Mouse (Mus musculus) testis, postnatal 14 days (tissue): ENCODE measurements around the gene Nrap.
"Not testable (repeated sequence)": the region's sequence is repeated elsewhere in the genome, so short reads cannot be mapped to it uniquely, and the experiment has no call there.

Source experiments
- DNase-seq: peaks from one replicate; pipeline ENCODE4 v3.0.0; 2021; ENCODE audit warnings: low spot score

Nrap gene

GRCm38 (mm10) chr19:56364563-56364962, 25.3 kb downstream of the Nrap start:
- DNase-seq, result no peak

- no peak for DNase-seq
Observed at GRCm38 (mm10) chr19:56363721-56364460, 25.9 kb downstream of the Nrap start.

- DNase-seq, result no peak
Observed at GRCm38 (mm10) chr19:56358890-56359289, 30.9 kb downstream of the Nrap start.

- not testable (repeated sequence) for DNase-seq
Observed at GRCm38 (mm10) chr19:56357374-56357708, 32.5 kb downstream of the Nrap start.

- DNase-seq, result no peak
Observed at GRCm38 (mm10) chr19:56356480-56357373, 33.1 kb downstream of the Nrap start.

- DNase-seq, result no peak
Observed at GRCm38 (mm10) chr19:56355201-56355600, 34.6 kb downstream of the Nrap start.

GRCm38 (mm10) chr19:56353689-56354088, 36.1 kb downstream of the Nrap start:
- no peak for DNase-seq

- DNase-seq, result no peak
Observed at GRCm38 (mm10) chr19:56349295-56349694, 40.5 kb downstream of the Nrap start.

- DNase-seq, result no peak
Observed at GRCm38 (mm10) chr19:56346750-56347149, 43.1 kb downstream of the Nrap start.

- DNase-seq, result no peak
Observed at GRCm38 (mm10) chr19:56346016-56346415, 43.8 kb downstream of the Nrap start.

- DNase-seq, result no peak
Observed at GRCm38 (mm10) chr19:56343869-56344563, 45.8 kb downstream of the Nrap start.

- peak; percentile 77 for DNase-seq
Observed at GRCm38 (mm10) chr19:56342006-56342405, 47.8 kb downstream of the Nrap start.

- DNase-seq, result no peak
Observed at GRCm38 (mm10) chr19:56336826-56337225, 53.0 kb downstream of the Nrap start.

- DNase-seq, result no peak
Observed at GRCm38 (mm10) chr19:56336321-56336720, 53.5 kb downstream of the Nrap start.

GRCm38 (mm10) chr19:56326243-56326855, 63.5 kb downstream of the Nrap start:
- DNase-seq, result no peak

GRCm38 (mm10) chr19:56325676-56326075, 64.2 kb downstream of the Nrap start:
- DNase-seq, result no peak

- no peak for DNase-seq
Observed at GRCm38 (mm10) chr19:56321303-56321920, 68.4 kb downstream of the Nrap start.

GRCm38 (mm10) chr19:56320186-56320860, 69.5 kb downstream of the Nrap start:
- DNase-seq, result no peak

- DNase-seq, result no peak
Observed at GRCm38 (mm10) chr19:56319629-56320028, 70.2 kb downstream of the Nrap start.

- DNase-seq, result no peak
Observed at GRCm38 (mm10) chr19:56319219-56319618, 70.6 kb downstream of the Nrap start.

- no peak for DNase-seq
Observed at GRCm38 (mm10) chr19:56316531-56316930, 73.3 kb downstream of the Nrap start.
